Mouse (Mus musculus) C2C12 (cell line): ENCODE results near the gene Zbtb7b.

Experiments
- CTCF ChIP-seq: IDR thresholded peaks from one replicate; pipeline ENCODE4 v1.5.1; 2011; ENCODE audit not compliant: control insufficient read depth, insufficient read depth, insufficient read length
- FOSL1 ChIP-seq: IDR thresholded peaks from one replicate; pipeline ENCODE4 v1.8.0; 2011; ENCODE audit warnings: mild to moderate bottlenecking, low read length; ENCODE audit not compliant: poor library complexity, insufficient read depth, severe bottlenecking
- MAX ChIP-seq: IDR thresholded peaks from one replicate; pipeline ENCODE4 v1.6.1; 2011; ENCODE audit warnings: mild to moderate bottlenecking, control low read depth
- USF1 ChIP-seq: IDR thresholded peaks from one replicate; pipeline ENCODE4 v1.6.1; 2011; ENCODE audit warnings: low read depth, mild to moderate bottlenecking, control low read depth, moderate library complexity

- TF ChIP-seq CTCF (no peak), USF1 (no peak), MAX (no peak), FOSL1 (no peak)
Observed at GRCm38 (mm10) chr3:89346815-89347540, 47.6 kb downstream of the Zbtb7b start.
